Mouse (Mus musculus): ENCODE measurements at regions not wholly inside any gene's neighbourhood (a gene's known extent, or its start where the extent isn't known, plus 50 kb on each side); places are given as distances from the start of the nearest gene placed in this dataset.
A peak's percentile ranks its signal among the peaks of the same experiment; 100 is the strongest.

GRCm38 (mm10) chr14:55343914-55344313, 122.1 kb downstream of the Dhrs2 start:
- no peak overlapping the region for H3K27ac ChIP-seq
- 0 out of 2 replicates have a peak, but pooled peaks cover 1% of the 10 kb centered on the region for H3K4me1 ChIP-seq
- no peak overlapping the region for H3K4me2 ChIP-seq
- H3K4me3 ChIP-seq = no peak overlapping the region
- no peaks in the 10 kb centered on the region for H3K36me3 ChIP-seq
- WGBS = 68% methylated on average over 5 of the region's 5 CpGs
- no peaks in the 10 kb centered on the region for H3K9me3 ChIP-seq
- H3K9ac ChIP-seq = no peak overlapping the region
- H3K27me3 ChIP-seq = no peaks in the 10 kb centered on the region
- ATAC-seq (ENCODE audit: borderline replicate concordance, extremely low read depth, low FRiP score, low TSS enrichment) = no peak

- H3K4me2 ChIP-seq = no peak overlapping the region
- H3K27me3 ChIP-seq = no peaks in the 10 kb centered on the region
- H3K36me3 ChIP-seq = no peaks in the 10 kb centered on the region
- H3K9ac ChIP-seq = no peak overlapping the region
- WGBS = 81% methylated on average over 5 of the region's 5 CpGs
- ATAC-seq (ENCODE audit: borderline replicate concordance, extremely low read depth, low FRiP score, low TSS enrichment) = no peak
- H3K27ac ChIP-seq = no peak overlapping the region
- no peaks in the 10 kb centered on the region for H3K9me3 ChIP-seq
- H3K4me1 ChIP-seq = no peaks in the 10 kb centered on the region
- no peak overlapping the region for H3K4me3 ChIP-seq
Observed at GRCm38 (mm10) chr14:55345091-55345490, 123.3 kb downstream of the Dhrs2 start.

- ATAC-seq (ENCODE audit: borderline replicate concordance, extremely low read depth, low FRiP score, low TSS enrichment) = no peak
- WGBS = 74% methylated on average over 4 of the region's 4 CpGs
- no peak overlapping the region for H3K4me2 ChIP-seq
- H3K27ac ChIP-seq = no peak overlapping the region
- H3K9me3 ChIP-seq = no peaks in the 10 kb centered on the region
- H3K36me3 ChIP-seq = no peaks in the 10 kb centered on the region
- H3K27me3 ChIP-seq = no peaks in the 10 kb centered on the region
- H3K4me1 ChIP-seq = no peaks in the 10 kb centered on the region
- no peak overlapping the region for H3K9ac ChIP-seq
- H3K4me3 ChIP-seq = no peak overlapping the region
Observed at GRCm38 (mm10) chr14:55348098-55348497, 126.3 kb downstream of the Dhrs2 start.

GRCm38 (mm10) chr14:55357258-55357657, 121.3 kb upstream of the Dhrs4 start:
- no peaks in the 10 kb centered on the region for H3K4me1 ChIP-seq
- H3K9ac ChIP-seq = no peak overlapping the region
- H3K4me2 ChIP-seq = no peak overlapping the region
- H3K4me3 ChIP-seq = no peak overlapping the region
- no peaks in the 10 kb centered on the region for H3K36me3 ChIP-seq
- H3K9me3 ChIP-seq = no peaks in the 10 kb centered on the region
- WGBS = 46% methylated on average over 2 of the region's 2 CpGs
- H3K27ac ChIP-seq = no peak overlapping the region
- H3K27me3 ChIP-seq = no peaks in the 10 kb centered on the region
- no peak for ATAC-seq (ENCODE audit: borderline replicate concordance, extremely low read depth, low FRiP score, low TSS enrichment)

GRCm38 (mm10) chr14:55358429-55358828, 120.1 kb upstream of the Dhrs4 start:
- Histone ChIP-seq H3K4me1 (no peaks in the 10 kb centered on the region), H3K27me3 (no peaks in the 10 kb centered on the region), H3K4me2 (no peak overlapping the region), H3K9ac (no peak overlapping the region), H3K36me3 (no peaks in the 10 kb centered on the region), H3K9me3 (no peaks in the 10 kb centered on the region), H3K4me3 (no peak overlapping the region), H3K27ac (no peak overlapping the region)
- no peak for ATAC-seq (ENCODE audit: borderline replicate concordance, extremely low read depth, low FRiP score, low TSS enrichment)
- 66% methylated on average over 2 of the region's 2 CpGs for WGBS

- Histone ChIP-seq H3K9me3 (no peaks in the 10 kb centered on the region), H3K9ac (no peak overlapping the region), H3K4me3 (no peak overlapping the region), H3K4me2 (no peak overlapping the region), H3K4me1 (no peaks in the 10 kb centered on the region), H3K27ac (no peak overlapping the region), H3K36me3 (no peaks in the 10 kb centered on the region), H3K27me3 (no peaks in the 10 kb centered on the region)
- ATAC-seq (ENCODE audit: borderline replicate concordance, extremely low read depth, low FRiP score, low TSS enrichment) = no peak
- 55% methylated on average over 4 of the region's 4 CpGs for WGBS
Observed at GRCm38 (mm10) chr14:55362316-55362715, 116.2 kb upstream of the Dhrs4 start.

- H3K36me3 ChIP-seq = no peaks in the 10 kb centered on the region
Observed at GRCm38 (mm10) chr14:55362757-55363156, 115.8 kb upstream of the Dhrs4 start.

GRCm38 (mm10) chr14:55370384-55370783, 108.2 kb upstream of the Dhrs4 start:
- ATAC-seq (ENCODE audit: borderline replicate concordance, extremely low read depth, low FRiP score, low TSS enrichment) = no peak
- Histone ChIP-seq H3K4me3 (no peak overlapping the region), H3K9ac (no peak overlapping the region), H3K36me3 (no peaks in the 10 kb centered on the region), H3K27me3 (no peaks in the 10 kb centered on the region), H3K4me1 (no peaks in the 10 kb centered on the region), H3K27ac (no peak overlapping the region), H3K4me2 (no peak overlapping the region), H3K9me3 (no peaks in the 10 kb centered on the region)
- 83% methylated on average over 5 of the region's 5 CpGs for WGBS

More at GRCm38 (mm10) chr14:55362757-55363156, 115.8 kb upstream of the Dhrs4 start:
- Histone ChIP-seq H3K9me3 (no peaks in the 10 kb centered on the region), H3K9ac (no peak overlapping the region), H3K27ac (no peak overlapping the region), H3K4me2 (no peak overlapping the region), H3K4me1 (no peaks in the 10 kb centered on the region), H3K27me3 (no peaks in the 10 kb centered on the region), H3K4me3 (no peak overlapping the region)
- no peak for ATAC-seq (ENCODE audit: borderline replicate concordance, extremely low read depth, low FRiP score, low TSS enrichment)
- WGBS = 62% methylated on average over 7 of the region's 7 CpGs

- ATAC-seq (ENCODE audit: borderline replicate concordance, extremely low read depth, low FRiP score, low TSS enrichment) = no peak
- no peaks in the 10 kb centered on the region for H3K36me3 ChIP-seq
- no peak overlapping the region for H3K4me2 ChIP-seq
- no peak overlapping the region for H3K9ac ChIP-seq
- WGBS = 82% methylated on average over 5 of the region's 5 CpGs
- no peaks in the 10 kb centered on the region for H3K9me3 ChIP-seq
- H3K27ac ChIP-seq = no peak overlapping the region
- no peaks in the 10 kb centered on the region for H3K4me1 ChIP-seq
- H3K27me3 ChIP-seq = no peaks in the 10 kb centered on the region
- no peak overlapping the region for H3K4me3 ChIP-seq
Observed at GRCm38 (mm10) chr14:55372960-55373359, 105.6 kb upstream of the Dhrs4 start.

- Histone ChIP-seq H3K4me2 (no peak overlapping the region), H3K4me3 (no peak overlapping the region), H3K4me1 (peaks cover 7% of the 10 kb centered on the region; the same call in 1 of the 2 replicates), H3K27ac (no peak overlapping the region), H3K9ac (no peak overlapping the region), H3K9me3 (no peaks in the 10 kb centered on the region), H3K27me3 (no peaks in the 10 kb centered on the region), H3K36me3 (no peaks in the 10 kb centered on the region)
- ATAC-seq (ENCODE audit: borderline replicate concordance, extremely low read depth, low FRiP score, low TSS enrichment) = peak; percentile 46; the same call in 1 of the 2 replicates
- 34% methylated on average over 6 of the region's 6 CpGs for WGBS
Observed at GRCm38 (mm10) chr14:55386773-55387172, 91.8 kb upstream of the Dhrs4 start.

GRCm38 (mm10) chr14:55387378-55387777, 91.2 kb upstream of the Dhrs4 start:
- WGBS = 38% methylated on average over 6 of the region's 6 CpGs
- Histone ChIP-seq H3K27ac (no peak overlapping the region), H3K36me3 (no peaks in the 10 kb centered on the region), H3K4me3 (no peak overlapping the region), H3K27me3 (no peaks in the 10 kb centered on the region), H3K4me1 (peaks cover 7% of the 10 kb centered on the region; the same call in 1 of the 2 replicates), H3K9ac (no peak overlapping the region), H3K4me2 (no peak overlapping the region), H3K9me3 (no peaks in the 10 kb centered on the region)
- no peak for ATAC-seq (ENCODE audit: borderline replicate concordance, extremely low read depth, low FRiP score, low TSS enrichment)

- Histone ChIP-seq H3K36me3 (no peaks in the 10 kb centered on the region), H3K4me3 (no peak overlapping the region), H3K27ac (no peak overlapping the region), H3K9ac (no peak overlapping the region), H3K27me3 (no peaks in the 10 kb centered on the region), H3K4me2 (no peak overlapping the region), H3K9me3 (no peaks in the 10 kb centered on the region), H3K4me1 (peaks cover under 1% of the 10 kb centered on the region; the same call in 1 of the 2 replicates)
- 52% methylated on average over 6 of the region's 6 CpGs for WGBS
- ATAC-seq (ENCODE audit: borderline replicate concordance, extremely low read depth, low FRiP score, low TSS enrichment) = no peak
Observed at GRCm38 (mm10) chr14:55392390-55392789, 86.2 kb upstream of the Dhrs4 start.

- H3K27ac ChIP-seq = no peak overlapping the region
- H3K27me3 ChIP-seq = no peaks in the 10 kb centered on the region
- no peak overlapping the region for H3K4me3 ChIP-seq
- H3K4me2 ChIP-seq = no peak overlapping the region
- H3K9me3 ChIP-seq = no peaks in the 10 kb centered on the region
- ATAC-seq (ENCODE audit: borderline replicate concordance, extremely low read depth, low FRiP score, low TSS enrichment) = no peak
- WGBS = 80% methylated on average over 2 of the region's 2 CpGs
- no peaks in the 10 kb centered on the region for H3K36me3 ChIP-seq
- H3K9ac ChIP-seq = no peak overlapping the region
- no peaks in the 10 kb centered on the region for H3K4me1 ChIP-seq
Observed at GRCm38 (mm10) chr14:55406146-55406545, 72.4 kb upstream of the Dhrs4 start.

Data from lung, embryonic 15.5 days (tissue).